Mouse (Mus musculus) liver, embryonic 12.5 days (tissue): ENCODE results near the gene Ywhah. TPM values are rescaled to one million over a fixed set of nuclear protein-coding genes. Genes with fewer than 3 reads are reported as not detected.
"Not testable (repeated sequence)": the region's sequence is repeated elsewhere in the genome, so short reads cannot be mapped to it uniquely, and the experiment has no call there.

Experiments used
- ATAC-seq: fragments of 200-750 bp; cut with Nextera tagmentation; 2 replicates; pipeline ENCODE4 v1.8.0; 2017; ENCODE audit warnings: moderate number of reproducible peaks, mild to moderate bottlenecking, moderate library complexity
- H3K27ac ChIP-seq: fragments of 300-500 bp; sonication (generic); 2 replicates; pipeline ENCODE4 v1.5.1; 2016; ENCODE audit warnings: mild to moderate bottlenecking
- H3K27me3 ChIP-seq: fragments of 300-500 bp; sonication (generic); replicated peaks from 2 replicates; pipeline ENCODE4 v1.6.1; 2016; ENCODE audit warnings: mild to moderate bottlenecking, moderate library complexity
- H3K36me3 ChIP-seq: fragments of 300-500 bp; sonication (generic); 2 replicates; pipeline ENCODE4 v1.6.1; 2016; ENCODE audit warnings: mild to moderate bottlenecking, moderate library complexity
- H3K4me1 ChIP-seq: fragments of 300-500 bp; sonication (generic); 2 replicates; pipeline ENCODE4 v1.6.1; 2016
- H3K4me2 ChIP-seq: fragments of 300-500 bp; sonication (generic); 2 replicates; pipeline ENCODE4 v1.6.1; 2016; ENCODE audit warnings: mild to moderate bottlenecking, moderate library complexity
- H3K4me3 ChIP-seq: fragments of 300-500 bp; sonication (generic); 2 replicates; pipeline ENCODE4 v1.5.1; 2016; ENCODE audit warnings: mild to moderate bottlenecking, moderate library complexity
- H3K9ac ChIP-seq: fragments of 300-500 bp; sonication (generic); 2 replicates; pipeline ENCODE4 v1.6.1; 2016; ENCODE audit warnings: mild to moderate bottlenecking, moderate library complexity
- H3K9me3 ChIP-seq: fragments of 300-500 bp; sonication (generic); replicated peaks from 2 replicates; pipeline ENCODE4 v1.6.1; 2016; ENCODE audit warnings: mild to moderate bottlenecking, moderate library complexity
- WGBS: fragments of 180-500 bp; shearing (Covaris S2); methylation state at CpG from one replicate; pipeline ENCODE4 v1.1.7; 2016; ENCODE audit not compliant: insufficient replicate concordance; 5-methylcytosine and 5-hydroxymethylcytosine counted together
- polyA plus RNA-seq: library from polyadenylated mRNA; unstranded; fragments of >200 nt; fragmentation: Nextera tagmentation; extraction: Ambion mirVana; gene quantifications from 2 replicates; pipeline ENCODE4 v1.2.1, GENCODE M21; 2016

Ywhah gene
- polyA plus RNA-seq, 1 experiment from 2014 or later = 282 TPM

DNA sequence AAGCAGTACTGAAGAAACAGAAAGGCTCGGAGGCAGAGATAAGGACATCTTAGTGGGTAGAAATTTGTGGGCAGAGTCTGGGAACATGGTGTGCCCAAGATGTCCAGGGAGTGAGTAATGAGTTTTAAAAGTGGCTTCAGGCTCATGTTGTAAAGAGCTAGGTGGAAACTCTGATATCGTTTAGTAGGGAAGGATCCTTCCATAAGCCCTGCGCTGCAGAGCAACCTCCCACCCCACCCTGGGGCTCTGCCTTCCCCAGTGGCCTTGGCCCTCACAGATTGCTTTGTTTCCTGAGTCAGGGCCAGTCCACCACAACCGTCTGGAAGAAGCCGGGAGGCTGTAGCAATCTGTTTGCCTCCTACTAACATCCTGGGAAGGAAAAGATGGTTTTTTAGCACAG is 3.0 kb upstream of the Ywhah start:
- no peak overlapping the region for H3K27ac ChIP-seq
- H3K9ac ChIP-seq = no peak overlapping the region
- no peak overlapping the region for H3K4me3 ChIP-seq
- peaks cover 24% of the 10 kb centered on the region for H3K27me3 ChIP-seq
- H3K36me3 ChIP-seq = peaks cover 3% of the 10 kb centered on the region
- ATAC-seq = no peak
- H3K9me3 ChIP-seq = no peaks in the 10 kb centered on the region
- peaks cover 50% of the 10 kb centered on the region for H3K4me1 ChIP-seq
- no peak overlapping the region for H3K4me2 ChIP-seq
- 31% methylated on average over 5 of the region's 5 CpGs for WGBS

DNA sequence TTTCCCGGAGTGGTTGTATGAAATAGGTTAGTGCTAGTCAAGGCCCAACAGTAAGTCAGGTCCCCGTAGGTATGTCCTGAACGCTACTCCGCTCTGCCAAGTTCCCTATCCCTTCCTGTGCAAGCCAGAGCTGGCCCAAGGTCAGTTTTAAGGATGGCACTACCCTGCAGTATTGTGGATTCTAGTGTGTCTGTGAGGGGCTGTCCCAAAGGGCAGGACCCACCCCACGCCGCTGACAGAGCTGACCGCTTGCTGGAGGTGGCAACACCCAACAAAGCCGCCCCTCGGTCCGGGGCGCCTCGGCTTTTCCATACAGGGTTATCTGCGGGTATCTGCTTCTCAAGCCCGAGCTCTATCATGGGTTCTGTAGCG is 441 bp upstream of the Ywhah start:
- Histone ChIP-seq H3K4me2 (peak overlapping the region; percentile 95), H3K4me1 (peaks cover 62% of the 10 kb centered on the region), H3K9ac (peak overlapping the region; percentile 98), H3K27ac (peak overlapping the region; percentile 100), H3K9me3 (no peaks in the 10 kb centered on the region), H3K36me3 (peaks cover 26% of the 10 kb centered on the region), H3K4me3 (peak overlapping the region; percentile 76), H3K27me3 (peaks cover 6% of the 10 kb centered on the region; the same call in 1 of the 2 replicates)
- ATAC-seq = no peak; the same call in 1 of the 2 replicates
- WGBS = 3% methylated on average over 15 of the region's 15 CpGs

DNA sequence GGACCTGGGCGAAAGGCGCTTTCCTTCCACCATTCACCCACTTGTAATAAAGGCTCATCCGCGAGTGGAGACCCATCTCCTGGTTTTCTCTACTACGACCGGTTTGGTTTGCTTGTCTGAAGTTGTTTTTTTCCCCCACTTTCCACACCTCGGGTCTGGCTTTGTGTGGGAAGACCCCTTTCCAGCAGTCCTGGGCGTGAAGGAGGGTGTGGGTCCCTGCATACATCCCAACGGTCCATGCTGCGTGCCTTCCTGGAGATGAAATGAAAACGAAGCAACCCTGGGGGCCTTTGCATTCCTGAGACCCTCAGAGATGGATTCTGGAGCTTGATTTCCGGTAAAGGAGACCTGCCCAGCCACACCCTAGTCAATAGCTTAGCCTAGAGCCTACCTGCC is 808 bp downstream of the Ywhah start:
- H3K4me3 ChIP-seq = peak overlapping the region; percentile 76
- H3K27me3 ChIP-seq = no peaks in the 10 kb centered on the region
- H3K4me1 ChIP-seq = peaks cover 74% of the 10 kb centered on the region
- peak overlapping the region; percentile 95 for H3K4me2 ChIP-seq
- under 1% methylated on average over 12 of the region's 12 CpGs for WGBS
- no peak for ATAC-seq
- H3K27ac ChIP-seq = peak overlapping the region; percentile 100
- no peaks in the 10 kb centered on the region for H3K9me3 ChIP-seq
- H3K9ac ChIP-seq = peak overlapping the region; percentile 98
- H3K36me3 ChIP-seq = peaks cover 38% of the 10 kb centered on the region

DNA sequence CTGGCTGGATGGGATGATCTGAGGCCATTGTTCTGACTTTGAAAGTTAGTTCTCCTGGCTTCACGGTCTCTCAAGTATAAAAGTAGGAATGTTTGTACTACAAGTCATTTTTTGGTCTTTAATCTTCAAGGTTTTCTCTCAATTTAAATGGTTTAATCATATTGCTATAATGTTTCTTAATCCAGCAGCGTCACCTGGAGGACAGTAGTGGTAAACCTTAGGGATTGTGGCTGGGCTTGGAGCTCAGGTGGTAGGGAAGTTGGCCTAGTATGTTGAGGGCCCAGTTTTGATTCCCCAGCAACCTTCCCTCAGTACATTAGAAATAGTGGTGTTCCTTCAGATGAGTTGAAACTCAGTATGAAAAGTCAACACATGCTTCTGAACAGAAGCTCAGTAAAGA is 3.0 kb downstream of the Ywhah start:
- H3K9me3 ChIP-seq = no peaks in the 10 kb centered on the region
- no peak overlapping the region for H3K27ac ChIP-seq
- H3K36me3 ChIP-seq = peaks cover 60% of the 10 kb centered on the region
- no peak for ATAC-seq
- peaks cover 68% of the 10 kb centered on the region for H3K4me1 ChIP-seq
- no peaks in the 10 kb centered on the region for H3K27me3 ChIP-seq
- peak overlapping the region; percentile 46 for H3K9ac ChIP-seq
- WGBS = 77% methylated on average over 2 of the region's 2 CpGs
- H3K4me3 ChIP-seq = 0 out of 2 replicates have a peak overlapping the region, but pooled peaks have one; percentile 11
- H3K4me2 ChIP-seq = peak overlapping the region; percentile 45

DNA sequence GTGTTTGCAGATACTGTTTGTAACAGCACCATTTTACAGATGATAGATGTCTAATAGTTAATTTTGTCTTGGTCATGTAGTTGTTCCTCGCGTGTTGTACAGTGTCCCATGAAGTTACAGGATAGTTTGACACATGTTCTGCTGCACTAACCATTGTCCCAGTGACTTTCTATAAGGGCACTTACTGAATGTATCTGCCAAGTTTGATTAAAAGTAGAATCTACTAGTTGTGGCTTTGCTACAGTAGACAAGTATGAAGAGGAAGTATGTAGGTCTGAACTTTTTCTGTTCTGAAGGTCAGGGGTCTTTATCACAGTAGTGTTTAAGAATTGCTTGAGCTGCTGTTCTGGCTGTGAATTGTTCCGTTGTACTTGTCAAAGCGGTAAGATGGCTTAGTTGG is 4.7 kb downstream of the Ywhah start:
- H3K4me3 ChIP-seq = no peak overlapping the region
- WGBS = 88% methylated on average over 4 of the region's 4 CpGs
- no peaks in the 10 kb centered on the region for H3K9me3 ChIP-seq
- no peak for ATAC-seq
- H3K36me3 ChIP-seq = peaks cover 72% of the 10 kb centered on the region
- H3K4me2 ChIP-seq = 0 out of 2 replicates have a peak overlapping the region, but pooled peaks have one; percentile 45
- no peak overlapping the region for H3K27ac ChIP-seq
- H3K27me3 ChIP-seq = no peaks in the 10 kb centered on the region
- peaks cover 54% of the 10 kb centered on the region for H3K4me1 ChIP-seq
- 0 out of 2 replicates have a peak overlapping the region, but pooled peaks have one; percentile 46 for H3K9ac ChIP-seq

DNA sequence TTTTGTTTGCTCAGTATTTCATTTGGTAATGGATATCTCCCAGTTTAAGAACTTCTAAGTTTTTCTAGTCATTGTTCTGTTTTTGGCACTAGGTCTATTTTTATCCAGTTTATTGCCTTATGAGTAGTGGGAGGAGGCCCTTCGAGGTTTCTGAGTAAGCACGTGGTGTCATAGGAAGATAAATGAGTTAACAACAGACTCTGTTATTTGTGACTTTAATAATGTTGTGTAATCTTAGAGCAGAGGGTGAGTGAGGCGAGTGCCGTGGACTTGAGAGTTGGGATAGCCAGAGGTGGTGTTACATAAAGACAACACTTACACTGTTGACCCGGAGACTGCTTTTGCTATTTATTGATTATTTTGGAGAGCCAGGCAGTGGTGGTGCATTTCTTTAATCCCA is 5.9 kb downstream of the Ywhah start:
- peaks cover 82% of the 10 kb centered on the region for H3K36me3 ChIP-seq
- no peak for ATAC-seq

DNA sequence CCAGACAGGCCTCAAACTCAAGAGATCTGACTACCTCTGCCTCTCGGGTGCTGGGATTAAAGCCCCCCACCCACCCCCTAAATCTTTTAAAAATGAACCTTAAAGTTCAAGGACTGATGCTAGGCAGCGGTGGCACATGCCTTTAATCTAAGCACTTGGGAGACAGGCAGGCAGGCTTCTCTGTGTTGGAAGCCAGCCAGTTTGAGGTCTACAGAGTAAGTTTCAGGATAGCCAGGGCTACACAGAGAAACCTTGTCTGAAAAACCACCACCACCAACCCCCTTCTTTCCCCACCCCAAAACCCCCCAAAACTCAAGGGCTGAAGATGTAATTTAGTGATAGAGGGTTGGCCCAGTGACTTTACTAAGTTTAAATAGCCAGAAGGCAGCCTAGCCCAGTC is 10.0 kb downstream of the Ywhah start:
- Histone ChIP-seq H3K4me1 (peaks cover 48% of the 10 kb centered on the region), H3K27ac (no peak overlapping the region; the same call in 1 of the 2 replicates), H3K9me3 (no peaks in the 10 kb centered on the region), H3K27me3 (no peaks in the 10 kb centered on the region), H3K4me2 (no peak overlapping the region), H3K9ac (no peak overlapping the region), H3K36me3 (peaks cover 55% of the 10 kb centered on the region), H3K4me3 (no peak overlapping the region)
- 65% methylated on average over 2 of the region's 2 CpGs for WGBS
- no peak for ATAC-seq

More for the DNA sequence above, 5.9 kb downstream of the Ywhah start:
- Histone ChIP-seq H3K4me3 (no peak overlapping the region), H3K27me3 (no peaks in the 10 kb centered on the region), H3K9me3 (no peaks in the 10 kb centered on the region), H3K4me1 (peaks cover 54% of the 10 kb centered on the region), H3K27ac (no peak overlapping the region), H3K4me2 (no peak overlapping the region), H3K9ac (no peak overlapping the region)
- WGBS = 43% methylated on average over 5 of the region's 5 CpGs

DNA sequence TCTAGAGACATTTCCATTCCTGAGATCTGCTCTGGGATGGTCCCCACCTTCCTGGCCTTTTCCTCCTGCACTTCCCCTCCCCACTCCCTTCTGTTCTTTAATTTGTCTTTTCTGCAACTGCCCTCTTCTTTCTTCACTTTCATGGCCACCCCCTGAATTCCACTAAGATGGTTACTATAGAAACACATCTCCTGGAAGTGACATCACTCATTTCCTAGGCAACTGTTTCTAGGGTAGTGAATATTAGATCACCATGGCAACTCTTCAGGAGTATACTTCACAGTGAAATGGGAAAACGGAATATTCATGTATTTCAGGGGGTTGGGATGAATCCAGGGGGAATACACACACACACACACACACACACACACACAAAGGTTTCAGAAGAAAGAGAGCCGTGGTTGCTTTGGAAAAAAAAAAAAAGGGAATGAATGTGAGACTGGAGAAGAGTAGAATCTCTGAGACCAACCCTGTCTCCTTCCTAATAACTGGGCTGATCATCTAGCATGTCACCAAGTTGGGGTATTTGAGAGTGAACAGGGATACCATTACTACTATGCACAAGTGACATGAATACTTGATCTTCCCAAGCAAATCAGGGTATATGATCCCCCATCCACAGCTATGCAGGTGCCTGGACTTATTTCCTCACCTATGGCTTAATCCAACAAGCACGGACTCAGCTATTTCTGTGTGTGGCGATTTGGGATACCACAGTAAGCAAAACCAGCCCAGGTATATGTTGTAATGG is 12.0 kb downstream of the Ywhah start:
- no peak overlapping the region for H3K27ac ChIP-seq
- no peaks in the 10 kb centered on the region for H3K27me3 ChIP-seq
- H3K4me3 ChIP-seq = no peak overlapping the region
- no peak overlapping the region for H3K4me2 ChIP-seq
- H3K4me1 ChIP-seq = peaks cover 42% of the 10 kb centered on the region
- H3K9ac ChIP-seq = no peak overlapping the region
- WGBS = 72% methylated on average over 4 of the region's 4 CpGs
- no peaks in the 10 kb centered on the region for H3K9me3 ChIP-seq
- peaks cover 36% of the 10 kb centered on the region for H3K36me3 ChIP-seq
- no peak for ATAC-seq

DNA sequence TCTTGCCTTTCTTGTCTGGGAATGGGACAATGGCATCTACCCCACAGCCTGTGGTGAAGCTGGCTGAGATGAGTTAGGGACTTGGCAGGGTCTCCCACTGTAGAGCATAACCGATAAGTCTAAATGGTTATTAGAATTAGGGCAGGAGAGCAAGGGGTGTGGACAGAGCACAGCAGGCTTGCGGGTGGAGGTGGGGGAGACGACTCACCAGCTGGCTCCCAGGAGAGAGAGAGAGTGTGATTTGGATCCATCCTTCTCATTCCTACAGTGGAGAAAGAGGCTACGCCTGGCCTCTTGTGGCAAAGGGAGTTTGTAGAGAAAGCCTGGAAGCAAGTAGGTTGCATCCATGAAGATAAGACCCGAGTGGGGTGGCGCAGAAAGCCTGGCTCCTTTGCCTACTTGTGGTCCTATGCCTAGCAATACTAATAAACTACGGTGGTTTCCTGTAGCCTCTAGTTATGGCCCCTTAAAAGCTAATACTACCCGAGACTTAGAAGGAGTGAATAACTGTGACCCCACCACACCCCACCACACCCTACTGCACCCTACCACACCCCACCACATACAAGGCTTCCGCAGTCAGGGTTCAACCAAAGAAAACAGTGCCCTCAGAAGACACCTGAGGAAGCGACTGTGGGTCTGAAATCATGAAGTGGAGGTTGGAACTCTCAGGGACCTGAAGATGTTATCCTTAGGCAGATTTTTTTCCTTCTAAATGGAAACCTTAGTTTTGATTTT is 13.6 kb downstream of the Ywhah start:
- WGBS = 60% methylated on average over 10 of the region's 10 CpGs
- ATAC-seq = peak; percentile 50; the same call in 1 of the 2 replicates
- peak overlapping the region; percentile 64; the same call in 1 of the 2 replicates for H3K27ac ChIP-seq
- peaks cover 21% of the 10 kb centered on the region for H3K36me3 ChIP-seq
- H3K9me3 ChIP-seq = no peaks in the 10 kb centered on the region
- peaks cover 42% of the 10 kb centered on the region for H3K4me1 ChIP-seq
- H3K27me3 ChIP-seq = no peaks in the 10 kb centered on the region; the same call in 1 of the 2 replicates
- peak overlapping the region; percentile 19 for H3K4me3 ChIP-seq
- H3K9ac ChIP-seq = 0 out of 2 replicates have a peak overlapping the region, but pooled peaks have one; percentile 17
- H3K4me2 ChIP-seq = peak overlapping the region; percentile 58

DNA sequence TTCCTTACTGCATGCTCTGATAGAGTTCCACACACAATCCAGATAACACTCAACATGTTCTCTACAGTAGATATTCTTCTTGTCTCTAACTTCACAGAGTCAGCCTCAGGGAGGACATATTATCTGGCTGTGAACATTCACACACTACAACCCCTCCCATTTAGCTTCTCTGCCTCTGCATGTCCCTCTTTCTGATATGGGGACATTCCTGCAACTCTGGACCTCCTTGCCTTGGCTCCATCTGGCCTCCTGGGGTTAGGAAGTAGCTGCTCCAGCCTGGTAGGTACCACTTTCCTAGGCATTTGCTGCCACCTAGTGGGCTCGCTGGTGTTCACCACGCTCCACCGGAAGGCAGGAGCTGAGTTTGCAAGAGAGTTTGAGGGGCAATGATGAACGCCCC is 14.5 kb downstream of the Ywhah start:
- Histone ChIP-seq H3K4me2 (peak overlapping the region; percentile 40), H3K27ac (peak overlapping the region; percentile 53)
- 0% methylated on average over 4 of the region's 4 CpGs for WGBS

DNA sequence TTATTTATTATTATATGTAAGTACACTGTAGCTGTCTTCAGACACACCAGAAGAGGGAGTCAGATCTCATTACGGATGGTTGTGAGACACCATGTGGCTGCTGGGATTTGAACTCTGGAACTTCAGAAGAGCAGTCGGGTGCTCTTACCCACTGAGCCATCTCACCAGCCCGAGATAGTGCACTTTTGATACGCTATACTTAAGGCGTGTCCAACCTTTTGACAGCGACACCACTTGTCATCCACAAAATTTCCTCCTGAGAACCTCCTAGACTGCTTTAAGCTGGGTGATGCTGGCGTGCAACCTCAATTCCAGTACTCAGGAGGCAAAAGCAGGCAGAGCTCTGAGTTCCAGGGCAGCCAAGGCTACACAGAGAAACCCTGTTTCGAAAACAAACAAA is 15.0 kb downstream of the Ywhah start:
- H3K27me3 ChIP-seq, H3K9me3 ChIP-seq, H3K9ac ChIP-seq, H3K4me3 ChIP-seq: not testable (repeated sequence)
- WGBS = 45% methylated on average over 8 of the region's 8 CpGs
- Histone ChIP-seq H3K36me3 (peaks cover 11% of the 10 kb centered on the region), H3K27ac (peak overlapping the region; percentile 31; the same call in 1 of the 2 replicates), H3K4me2 (peak overlapping the region; percentile 40), H3K4me1 (peaks cover 42% of the 10 kb centered on the region)
- ATAC-seq = 0 out of 2 replicates have a peak, but pooled peaks have one; percentile 29

More for the DNA sequence above, 14.5 kb downstream of the Ywhah start:
- H3K27me3 ChIP-seq = peaks cover 5% of the 10 kb centered on the region; the same call in 1 of the 2 replicates
- H3K9me3 ChIP-seq = no peaks in the 10 kb centered on the region
- H3K4me3 ChIP-seq = no peak overlapping the region
- H3K9ac ChIP-seq = no peak overlapping the region
- peaks cover 16% of the 10 kb centered on the region for H3K36me3 ChIP-seq
- ATAC-seq = peak; percentile 91
- peaks cover 42% of the 10 kb centered on the region for H3K4me1 ChIP-seq

DNA sequence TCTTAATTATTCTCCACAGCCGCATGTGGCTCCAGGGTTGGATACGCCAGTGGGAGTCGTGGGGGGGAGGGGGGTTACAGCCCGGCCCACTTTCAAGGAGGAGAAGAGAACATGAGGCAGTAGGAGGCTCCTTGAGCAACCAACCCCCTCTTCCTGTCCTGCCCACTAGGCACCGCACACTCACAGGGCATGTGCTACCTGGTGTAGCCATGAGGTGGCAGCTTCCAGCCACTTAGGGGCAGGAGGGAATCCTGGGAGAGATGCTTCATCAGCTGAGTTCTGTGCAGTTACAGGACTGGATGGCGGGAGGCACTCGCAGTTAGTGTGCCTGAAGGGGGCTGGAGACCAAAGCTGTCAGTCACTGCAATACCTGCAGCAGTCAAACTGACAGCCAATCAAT is 15.5 kb downstream of the Ywhah start:
- WGBS = 17% methylated on average over 7 of the region's 7 CpGs
- ATAC-seq = peak; percentile 50
- no peak overlapping the region for H3K9ac ChIP-seq

More for the DNA sequence above, 15.5 kb downstream of the Ywhah start:
- Histone ChIP-seq H3K9me3 (no peaks in the 10 kb centered on the region), H3K27me3 (peaks cover 5% of the 10 kb centered on the region; the same call in 1 of the 2 replicates), H3K27ac (0 out of 2 replicates have a peak overlapping the region, but pooled peaks have one; percentile 31), H3K4me1 (peaks cover 42% of the 10 kb centered on the region), H3K4me3 (no peak overlapping the region), H3K36me3 (peaks cover 7% of the 10 kb centered on the region), H3K4me2 (peak overlapping the region; percentile 40)
